Comparison of ENCODE assay signal across 10 mouse cellular contexts in the genomic region with DNA sequence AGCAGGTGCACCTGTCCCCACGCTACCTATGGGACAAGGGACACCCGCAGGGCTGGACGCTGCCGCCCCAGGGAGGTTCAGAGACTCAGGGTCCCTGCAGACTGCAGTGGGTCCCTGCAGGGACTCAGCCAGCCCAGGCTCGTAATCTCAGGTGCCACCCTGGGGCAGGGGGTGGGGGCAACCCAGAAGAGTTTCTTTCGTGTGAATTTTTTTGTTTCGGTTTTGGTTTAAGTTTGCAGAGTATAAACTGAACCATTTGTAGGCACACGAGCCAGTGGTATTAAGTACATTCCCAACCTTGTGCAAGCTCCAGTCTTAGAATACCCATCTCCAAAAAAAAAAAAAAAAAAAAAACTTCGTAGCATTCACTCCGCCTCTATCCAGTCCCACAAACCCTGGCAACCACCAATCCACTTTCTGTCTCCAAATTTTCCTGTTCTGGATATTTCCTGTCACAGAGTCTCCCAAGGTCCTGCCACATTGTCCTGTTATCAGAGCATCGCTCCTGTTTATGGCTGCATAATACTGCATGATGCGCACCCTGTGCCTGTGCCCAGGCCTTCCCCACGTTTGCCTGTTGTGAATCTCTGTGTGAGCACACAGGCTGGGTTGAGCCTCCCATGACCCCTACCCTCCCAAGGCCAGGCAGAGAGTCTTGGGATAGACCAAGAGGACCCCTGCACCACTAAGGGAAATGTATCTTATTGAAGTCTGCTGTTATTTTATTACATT. TPM values are rescaled to one million over a fixed set of nuclear protein-coding genes. Genes with fewer than 3 reads are reported as not detected.
A peak's percentile ranks its signal among the peaks of the same experiment; 100 is the strongest.
DNase-seq lines count a peak whose midpoint lies in the region; ATAC-seq lines count a peak whose summit lies in the region.
"Had no signal": no experiment of that assay in that cellular context is flagged by ENCODE, and none has a peak within 500 bp of the region (broad histone marks: within the 10 kb centered on the region; RNA-seq: fewer than 3 reads in every experiment).

No protein-coding gene starts in this region.

- DNase-seq in heart, postnatal 14 days, result no peak
- DNase-seq in T-cell, adult 2 months (ENCODE audit: low spot score), result peak; percentile 37
- no peak for DNase-seq in midbrain, embryonic 11.5 days (ENCODE audit: low spot score, missing footprints)
- DNase-seq in spleen, adult 18-20 months, result no peak
- no peak for DNase-seq in cerebellum, adult 9-10 months
- no peak for DNase-seq in B cell, adult 2 months

- peak overlapping the region; percentile 68 for H3K9ac ChIP-seq in heart, embryonic 16.5 days (ENCODE audit: low read length)
- H3K9ac ChIP-seq in hindbrain, embryonic 15.5 days, result no peak overlapping the region
- H3K9ac ChIP-seq in midbrain, embryonic 11.5 days (ENCODE audit: low read length), result no peak overlapping the region

- H3K27me3 ChIP-seq in heart, embryonic 16.5 days (ENCODE audit: control insufficient read depth, insufficient read depth, low read length), result peaks cover 5% of the 10 kb centered on the region; the same call in 1 of the 2 replicates
- peaks cover 36% of the 10 kb centered on the region for H3K27me3 ChIP-seq in hindbrain, embryonic 15.5 days
- peaks cover 32% of the 10 kb centered on the region for H3K27me3 ChIP-seq in midbrain, embryonic 11.5 days (ENCODE audit: control insufficient read depth, insufficient read depth, low read length)
- H3K27me3 ChIP-seq: Patski had no signal

- peak overlapping the region; percentile 48 for H3K4me3 ChIP-seq in heart, embryonic 16.5 days (ENCODE audit: low read length)
- peak overlapping the region; percentile 24 for H3K4me3 ChIP-seq in hindbrain, embryonic 15.5 days
- 0 out of 2 replicates have a peak overlapping the region, but pooled peaks have one; percentile 5 for H3K4me3 ChIP-seq in midbrain, embryonic 11.5 days (ENCODE audit: low read depth, low read length)

- peak overlapping the region; percentile 88 for H3K4me2 ChIP-seq in heart, embryonic 16.5 days (ENCODE audit: low read depth, low read length)
- H3K4me2 ChIP-seq in hindbrain, embryonic 15.5 days, result peak overlapping the region; percentile 49
- H3K4me2 ChIP-seq in midbrain, embryonic 11.5 days, result 0 out of 2 replicates have a peak overlapping the region, but pooled peaks have one; percentile 13

- ATAC-seq in heart, embryonic 16.5 days (replicated peaks; ENCODE audit: extremely low read depth, insufficient read depth, low FRiP score), result no peak
- no peak for ATAC-seq in hindbrain, embryonic 15.5 days (ENCODE audit: low FRiP score, low read depth)
- ATAC-seq in midbrain, embryonic 11.5 days (ENCODE audit: low FRiP score), result no peak
- ATAC-seq: Patski had no signal

- WGBS in heart, embryonic 16.5 days, result 34% methylated on average over 13 of the region's 13 CpGs
- WGBS in hindbrain, embryonic 15.5 days, result 40% methylated on average over 13 of the region's 13 CpGs
- WGBS in midbrain, embryonic 11.5 days, result 32% methylated on average over 13 of the region's 13 CpGs

- 0 out of 2 replicates have a peak, but pooled peaks cover 2% of the 10 kb centered on the region for H3K9me3 ChIP-seq in heart, embryonic 16.5 days (replicated peaks; ENCODE audit: control insufficient read depth, low read length)
- no peaks in the 10 kb centered on the region for H3K9me3 ChIP-seq in hindbrain, embryonic 15.5 days
- no peaks in the 10 kb centered on the region for H3K9me3 ChIP-seq in midbrain, embryonic 11.5 days (ENCODE audit: control insufficient read depth, low read length)

- no peaks in the 10 kb centered on the region for H3K36me3 ChIP-seq in heart, embryonic 16.5 days (ENCODE audit: control insufficient read depth, insufficient read depth)
- no peaks in the 10 kb centered on the region for H3K36me3 ChIP-seq in hindbrain, embryonic 15.5 days
- H3K36me3 ChIP-seq in midbrain, embryonic 11.5 days (ENCODE audit: control insufficient read depth, insufficient read depth, low read length), result no peaks in the 10 kb centered on the region

- H3K4me1 ChIP-seq in heart, embryonic 16.5 days (ENCODE audit: control insufficient read depth, insufficient read depth, low read length), result peaks cover 21% of the 10 kb centered on the region
- H3K4me1 ChIP-seq in hindbrain, embryonic 15.5 days (replicated peaks), result peaks cover 10% of the 10 kb centered on the region
- peaks cover 7% of the 10 kb centered on the region for H3K4me1 ChIP-seq in midbrain, embryonic 11.5 days (ENCODE audit: control insufficient read depth, insufficient read depth, low read length)

- intact Hi-C loops in heart, postnatal 14 days (cut with DNase I), result no loop called here

- H3K27ac ChIP-seq in heart, embryonic 16.5 days (ENCODE audit: low read length), result no peak overlapping the region
- H3K27ac ChIP-seq in hindbrain, embryonic 15.5 days (replicated peaks), result no peak overlapping the region
- H3K27ac ChIP-seq in midbrain, embryonic 11.5 days (ENCODE audit: low read depth, low read length), result no peak overlapping the region

RNA-seq across cellular contexts. Expression of gene Gng7, which starts 28.6 kb away (rescaled TPM):
- polyA plus RNA-seq in heart, embryonic 16.5 days (2015; fragmentation: Nextera tagmentation; extraction: Ambion mirVana), result 1.4 TPM in 2 replicates
- total RNA-seq in heart, postnatal 14 days (2021), result under 1 TPM; 0.27 to 0.31 TPM
- polyA plus RNA-seq in hindbrain, embryonic 15.5 days (2015; fragmentation: Nextera tagmentation; extraction: Ambion mirVana), result 19.1 and 21.4 TPM in 2 replicates
- 6.6 and 7.0 TPM in 2 replicates for polyA plus RNA-seq in midbrain, embryonic 11.5 days (2014; fragmentation: Nextera tagmentation; extraction: Ambion mirVana)

RNA-seq across cellular contexts. Expression of gene Diras1, which starts 39.3 kb away (rescaled TPM):
- polyA plus RNA-seq in heart, embryonic 16.5 days (2015; fragmentation: Nextera tagmentation; extraction: Ambion mirVana), result 0.06 and 0.09 TPM in 2 replicates
- total RNA-seq in heart, postnatal 14 days (2021), result under 1 TPM in 1 of 2 experiments, not detected in 1; 0.10 TPM
- 71.6 and 81.6 TPM in 2 replicates for polyA plus RNA-seq in hindbrain, embryonic 15.5 days (2015; fragmentation: Nextera tagmentation; extraction: Ambion mirVana)
- polyA plus RNA-seq in midbrain, embryonic 11.5 days (2014; fragmentation: Nextera tagmentation; extraction: Ambion mirVana), result 3.1 and 3.3 TPM in 2 replicates
- total RNA-seq: hematopoietic stem cell, adult 5-6 weeks had no signal

RNA-seq across cellular contexts. Expression of gene Slc39a3, which starts 51.1 kb away (rescaled TPM):
- polyA plus RNA-seq in heart, embryonic 16.5 days (2015; fragmentation: Nextera tagmentation; extraction: Ambion mirVana), result 9.6 and 10.8 TPM in 2 replicates
- 10 to 100 TPM; 13.6 to 14.8 TPM for total RNA-seq in heart, postnatal 14 days (2021)
- 46.3 and 53.0 TPM in 2 replicates for polyA plus RNA-seq in hindbrain, embryonic 15.5 days (2015; fragmentation: Nextera tagmentation; extraction: Ambion mirVana)
- polyA plus RNA-seq in midbrain, embryonic 11.5 days (2014; fragmentation: Nextera tagmentation; extraction: Ambion mirVana), result 9.1 and 10.1 TPM in 2 replicates

RNA-seq across cellular contexts. Expression of gene Gadd45b, which starts 56.3 kb away (rescaled TPM):
- 33.6 and 34.3 TPM in 2 replicates for polyA plus RNA-seq in heart, embryonic 16.5 days (2015; fragmentation: Nextera tagmentation; extraction: Ambion mirVana)
- total RNA-seq in heart, postnatal 14 days (2021), result 10 to 100 TPM; 13.6 to 17.2 TPM
- polyA plus RNA-seq in hindbrain, embryonic 15.5 days (2015; fragmentation: Nextera tagmentation; extraction: Ambion mirVana), result 6.9 and 8.5 TPM in 2 replicates
- 10.1 and 11.3 TPM in 2 replicates for polyA plus RNA-seq in midbrain, embryonic 11.5 days (2014; fragmentation: Nextera tagmentation; extraction: Ambion mirVana)

Comparison
In these comparisons a context has a peak if more than half of its experiments do, and no peak if none do; other contexts are left out.
1. H3K4me2 ChIP-seq: peak in every context shown above with its lines; median percentile 88 in heart, embryonic 16.5 days; 49 in hindbrain, embryonic 15.5 days; 13 in midbrain, embryonic 11.5 days.
2. RNA of gene Diras1, which starts 39.3 kb away (polyA plus RNA-seq): 71.6 to 81.6 TPM in hindbrain, embryonic 15.5 days; 3.1 to 3.3 TPM in midbrain, embryonic 11.5 days and 0.06 to 0.09 TPM in heart, embryonic 16.5 days; every median in the first group is over 10 times any median in the second.
3. Peak in every context shown above with its lines, with median percentiles within 50 percentile points of each other: H3K4me3 ChIP-seq.